Mouse (Mus musculus) adrenal gland, postnatal 25 days (tissue): ENCODE measurements around the gene Grid1. TPM values are rescaled to one million over a fixed set of nuclear protein-coding genes. Genes with fewer than 3 reads are reported as not detected.

ENCODE experiments used
- DNase-seq: peaks from one replicate; pipeline ENCODE4 v3.0.0; 2021; ENCODE audit warnings: mixed read lengths
- total RNA-seq: library from RNA; stranded (reverse); gene quantifications from 2 replicates; pipeline ENCODE4 v1.2.3, GENCODE M21; 2021

Gene Grid1
- total RNA-seq, 1 experiment from 2014 or later, result 0.73 TPM

GRCm38 (mm10) chr14:35115913-35116312 lies 296.0 kb downstream of the Grid1 start:
- no peak for DNase-seq

GRCm38 (mm10) chr14:35120089-35120488 lies 300.2 kb downstream of the Grid1 start:
- DNase-seq, result no peak

GRCm38 (mm10) chr14:35120905-35121304 lies 301.0 kb downstream of the Grid1 start:
- DNase-seq, result no peak

GRCm38 (mm10) chr14:35122111-35122510 lies 302.2 kb downstream of the Grid1 start:
- DNase-seq, result no peak

GRCm38 (mm10) chr14:35123260-35123875 lies 303.5 kb downstream of the Grid1 start:
- no peak for DNase-seq

- DNase-seq, result no peak
Measured at GRCm38 (mm10) chr14:35127616-35128015, 307.7 kb downstream of the Grid1 start.

GRCm38 (mm10) chr14:35135056-35135455 lies 315.1 kb downstream of the Grid1 start:
- DNase-seq, result no peak

- DNase-seq, result no peak
Measured at GRCm38 (mm10) chr14:35138069-35138468, 318.2 kb downstream of the Grid1 start.

- no peak for DNase-seq
Measured at GRCm38 (mm10) chr14:35139824-35140223, 319.9 kb downstream of the Grid1 start.

- DNase-seq, result no peak
Measured at GRCm38 (mm10) chr14:35152450-35152849, 332.5 kb downstream of the Grid1 start.

GRCm38 (mm10) chr14:35153701-35154277 lies 333.9 kb downstream of the Grid1 start:
- no peak for DNase-seq

GRCm38 (mm10) chr14:35154364-35154763 lies 334.5 kb downstream of the Grid1 start:
- DNase-seq, result no peak

GRCm38 (mm10) chr14:35157069-35157655 lies 337.3 kb downstream of the Grid1 start:
- DNase-seq, result no peak

GRCm38 (mm10) chr14:35159296-35159695 lies 339.4 kb downstream of the Grid1 start:
- DNase-seq, result no peak

GRCm38 (mm10) chr14:35167451-35167850 lies 347.5 kb downstream of the Grid1 start:
- no peak for DNase-seq

GRCm38 (mm10) chr14:35173861-35174260 lies 354.0 kb downstream of the Grid1 start:
- DNase-seq, result no peak

GRCm38 (mm10) chr14:35176021-35176420 lies 356.1 kb downstream of the Grid1 start:
- DNase-seq, result no peak

- no peak for DNase-seq
Measured at GRCm38 (mm10) chr14:35179076-35179475, 359.2 kb downstream of the Grid1 start.

- DNase-seq, result no peak
Measured at GRCm38 (mm10) chr14:35185399-35185798, 365.5 kb downstream of the Grid1 start.

GRCm38 (mm10) chr14:35192256-35192655 lies 372.3 kb downstream of the Grid1 start:
- DNase-seq, result no peak

GRCm38 (mm10) chr14:35197371-35197770 lies 377.5 kb downstream of the Grid1 start:
- no peak for DNase-seq

- DNase-seq, result no peak
Measured at GRCm38 (mm10) chr14:35198447-35198846, 378.5 kb downstream of the Grid1 start.

GRCm38 (mm10) chr14:35198899-35199298 lies 379.0 kb downstream of the Grid1 start:
- DNase-seq, result no peak

- DNase-seq, result no peak
Measured at GRCm38 (mm10) chr14:35209444-35209843, 389.5 kb downstream of the Grid1 start.
